Mouse (Mus musculus) gastrocnemius, adult 2 months (tissue): ENCODE data around the gene App. TPM values are rescaled to one million over a fixed set of nuclear protein-coding genes. Genes with fewer than 3 reads are reported as not detected.

Source experiments
- DNase-seq: peaks from one replicate; pipeline ENCODE4 v3.0.0; 2022
- H3K27ac ChIP-seq: fragments of 200-600 bp; 2 replicates; pipeline ENCODE4 v1.8.1; 2022; ENCODE audit warnings: mild to moderate bottlenecking
- H3K4me3 ChIP-seq: fragments of 200-600 bp; 2 replicates; pipeline ENCODE4 v1.8.1; 2022; ENCODE audit warnings: mild to moderate bottlenecking, moderate library complexity
- CTCF ChIP-seq: fragments of 200-600 bp; IDR thresholded peaks from 2 replicates; pipeline ENCODE4 v1.8.1; 2022; ENCODE audit warnings: antibody characterized with exemption, mild to moderate bottlenecking, moderate library complexity
- intact Hi-C: fragments of 180-260 bp; cut with DNase I; formaldehyde crosslinking; loops from one replicate; pipeline ENCODE4 v1.15.1; 2025
- total RNA-seq, 2 experiments: library from RNA; stranded (reverse); gene quantifications; 2 replicates each; pipeline ENCODE4 v1.2.3; 2021

The App gene
- total RNA-seq, 2 experiments from 2014 or later, result 66.5 to 103 TPM

DNA sequence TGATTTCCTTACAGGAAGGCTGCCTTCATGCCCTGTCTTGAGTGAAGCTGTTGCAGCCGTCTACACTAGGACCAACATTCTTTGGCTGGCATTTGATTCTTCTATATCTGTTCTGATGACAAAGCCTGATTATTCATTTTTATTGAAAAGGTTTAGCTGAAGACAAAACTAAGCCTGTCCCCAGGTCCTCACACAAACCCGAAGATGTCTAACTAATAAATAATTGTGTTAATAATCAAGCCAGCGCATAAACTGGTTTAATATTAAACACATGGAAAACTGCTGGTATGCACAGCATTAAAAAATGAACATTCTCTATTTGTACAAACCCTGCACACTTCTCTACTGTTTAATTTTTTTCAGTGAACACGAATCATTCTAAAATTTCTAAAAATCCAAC is 7.4 kb downstream of the App start:
- Histone ChIP-seq H3K4me3 (no peak overlapping the region), H3K27ac (0 out of 2 replicates have a peak overlapping the region, but pooled peaks have one; percentile 24)
- intact Hi-C loops, result no loop called here
- DNase-seq, result no peak
- no peak for TF ChIP-seq CTCF

DNA sequence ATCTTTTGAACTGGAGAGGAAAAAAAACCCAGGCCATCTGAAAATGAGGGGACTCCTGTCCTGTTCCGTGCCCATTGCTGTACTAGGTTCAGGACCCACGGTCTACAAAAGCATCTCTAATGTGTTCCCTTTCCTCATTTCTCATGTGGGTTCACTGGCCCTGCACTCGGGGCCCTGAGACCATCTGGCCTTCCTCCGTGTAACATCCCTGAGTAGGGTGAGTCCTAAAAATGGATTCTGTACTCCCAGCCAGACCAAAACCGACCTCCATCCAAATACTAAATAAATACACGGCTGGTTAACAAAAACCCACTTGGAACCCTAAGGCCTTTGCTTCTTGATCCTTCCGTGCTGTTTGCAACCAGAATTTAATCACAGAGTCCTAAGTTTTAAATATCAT is 7.9 kb downstream of the App start:
- Histone ChIP-seq H3K27ac (peak overlapping the region; percentile 24; the same call in 1 of the 2 replicates), H3K4me3 (no peak overlapping the region)
- no peak for TF ChIP-seq CTCF
- DNase-seq, result no peak
- intact Hi-C loops, result no loop called here

DNA sequence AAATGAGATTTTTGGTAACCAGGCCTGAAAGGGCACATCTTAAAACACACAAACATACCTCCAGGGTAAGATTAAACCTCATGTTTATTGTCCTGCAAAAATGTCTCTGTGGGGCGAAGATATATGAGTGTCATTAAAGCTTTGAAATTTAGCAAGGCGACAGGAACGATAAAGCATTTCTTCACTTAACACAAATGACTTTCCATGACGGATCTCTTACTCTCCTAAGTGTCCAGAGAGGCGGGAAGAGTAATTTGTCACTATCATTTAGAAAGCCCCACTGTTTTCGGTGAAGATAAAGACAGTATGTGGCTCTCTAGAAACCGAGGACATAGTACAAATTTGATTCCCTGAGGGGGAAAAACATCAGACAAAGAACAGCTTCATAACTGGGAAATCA is 8.4 kb downstream of the App start:
- intact Hi-C loops, result no loop called here

DNA sequence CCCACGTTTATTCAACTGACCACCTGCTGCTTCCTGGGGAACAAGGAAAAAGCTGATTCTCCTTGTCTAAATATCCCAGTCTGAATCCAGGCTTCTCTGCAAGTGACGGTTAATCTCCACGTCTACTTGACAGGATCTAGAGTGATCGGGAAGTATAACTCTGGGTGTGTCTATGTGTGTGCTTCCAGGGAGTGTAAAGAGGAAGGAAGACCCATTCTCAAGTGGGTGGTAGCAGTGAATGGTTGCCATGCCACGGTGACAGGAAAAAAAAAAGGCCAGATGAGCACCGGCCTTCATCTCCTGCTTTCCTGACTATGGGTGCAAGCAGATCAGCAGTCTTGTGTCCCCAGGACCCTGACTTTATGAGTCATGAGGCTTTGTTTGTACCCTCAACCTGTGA is 10.8 kb downstream of the App start:
- TF ChIP-seq CTCF, result no peak
- no peak for DNase-seq
- no peak overlapping the region for H3K4me3 ChIP-seq
- H3K27ac ChIP-seq, result no peak overlapping the region
- intact Hi-C loops, result no loop called here

More for the DNA sequence above, 8.4 kb downstream of the App start:
- DNase-seq, result no peak
- no peak overlapping the region; the same call in 1 of the 2 replicates for H3K27ac ChIP-seq
- no peak overlapping the region for H3K4me3 ChIP-seq
- no peak for TF ChIP-seq CTCF

DNA sequence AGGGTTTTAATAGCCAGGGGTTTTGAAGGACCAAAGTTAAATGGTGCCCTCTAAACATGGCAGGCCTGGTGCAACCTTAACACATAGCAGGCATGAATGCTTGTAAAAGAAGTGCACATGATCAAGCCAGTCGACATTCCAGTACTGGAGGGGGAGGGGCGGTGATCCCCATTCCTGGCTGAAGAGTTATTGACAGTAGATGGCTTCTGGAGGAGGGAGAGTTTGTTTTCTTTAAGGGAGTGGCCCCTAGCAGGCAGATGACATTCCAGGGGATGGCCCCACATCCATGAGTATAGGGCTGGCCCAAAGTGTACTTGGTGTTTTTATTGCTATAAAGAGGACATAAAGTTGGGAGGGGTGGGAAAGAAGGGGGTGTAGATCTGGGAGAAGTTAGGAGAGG is 13.4 kb downstream of the App start:
- no peak for TF ChIP-seq CTCF
- intact Hi-C loops, result no loop called here
- no peak overlapping the region for H3K27ac ChIP-seq
- DNase-seq, result no peak
- H3K4me3 ChIP-seq, result no peak overlapping the region

DNA sequence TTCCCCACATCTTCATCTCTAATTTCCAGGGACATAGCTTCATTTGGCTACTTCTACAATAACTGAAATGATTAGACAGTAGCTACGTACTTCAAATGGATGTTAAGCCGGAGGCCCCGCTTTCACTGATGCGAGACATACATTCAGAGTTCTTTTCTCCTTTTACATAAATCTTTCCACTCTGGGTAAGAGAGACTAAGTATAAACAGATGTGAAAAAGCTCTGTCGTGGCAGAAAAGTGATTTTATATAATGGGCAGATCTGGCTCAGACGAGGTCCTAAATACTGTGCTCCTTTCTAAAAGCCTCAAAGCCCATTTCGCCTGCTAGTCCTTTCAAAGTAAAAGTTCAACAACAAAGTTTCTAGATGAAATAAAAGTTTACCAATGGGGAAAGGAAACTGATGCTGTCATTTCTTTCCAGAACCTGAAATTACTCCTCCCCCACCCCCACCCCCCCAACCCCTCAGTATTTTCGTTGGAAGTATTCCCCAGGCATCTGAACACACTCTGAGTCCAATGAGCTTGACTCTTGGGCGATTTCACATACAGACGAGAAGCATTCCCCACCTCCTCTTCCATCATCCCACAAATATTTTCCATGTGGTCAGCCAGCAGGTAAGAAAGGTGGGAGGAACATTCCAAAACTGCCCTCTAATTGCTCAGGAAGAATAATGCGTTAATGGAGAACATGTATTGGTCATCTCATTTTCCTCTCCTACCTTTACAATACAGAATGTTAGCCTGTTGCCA is 15.6 kb downstream of the App start:
- intact Hi-C loops, result no loop called here
- Histone ChIP-seq H3K27ac (no peak overlapping the region; the same call in 1 of the 2 replicates), H3K4me3 (no peak overlapping the region)
- no peak for TF ChIP-seq CTCF
- DNase-seq, result no peak

DNA sequence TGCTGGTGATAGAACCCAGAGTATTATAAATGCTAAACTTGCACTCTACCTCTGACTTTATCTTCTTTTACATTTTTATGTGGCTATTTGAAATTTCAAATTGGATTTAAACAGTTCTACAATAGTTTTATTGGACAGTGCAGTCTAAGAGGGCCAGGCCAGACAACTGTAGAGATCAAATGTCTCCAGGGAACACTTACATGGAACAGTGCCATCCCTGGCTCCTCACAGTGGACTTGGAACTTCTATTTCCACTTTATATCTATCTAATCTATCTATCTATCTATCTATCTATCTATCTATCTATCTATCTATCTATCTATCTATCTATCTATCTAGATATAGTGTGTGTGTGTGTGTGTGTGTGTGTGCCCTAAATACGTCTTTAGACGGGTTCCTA is 16.4 kb downstream of the App start:
- intact Hi-C loops, result no loop called here
- TF ChIP-seq CTCF, result no peak
- peak; percentile 63 for DNase-seq
- Histone ChIP-seq H3K4me3 (no peak overlapping the region), H3K27ac (no peak overlapping the region)

DNA sequence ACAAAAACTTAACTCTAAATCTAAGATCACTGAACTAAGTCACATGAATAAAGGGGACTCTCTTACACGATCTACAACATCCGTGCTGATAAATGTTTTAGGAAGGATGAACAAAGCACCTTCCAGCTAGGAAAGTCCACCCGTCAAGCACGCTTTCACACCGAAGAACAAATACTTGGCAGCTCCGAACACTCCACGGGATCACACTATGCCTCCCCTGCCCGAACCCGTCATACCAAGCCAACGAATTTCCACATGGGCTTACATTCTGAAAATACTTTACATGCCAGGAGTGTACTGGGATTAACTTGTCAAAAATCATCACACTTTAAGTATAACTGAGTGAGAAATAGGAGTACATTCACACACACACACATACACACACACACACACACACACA is 17.7 kb downstream of the App start:
- H3K4me3 ChIP-seq, result no peak overlapping the region
- intact Hi-C loops, result no loop called here
- DNase-seq, result no peak
- TF ChIP-seq CTCF, result no peak
- H3K27ac ChIP-seq, result no peak overlapping the region

DNA sequence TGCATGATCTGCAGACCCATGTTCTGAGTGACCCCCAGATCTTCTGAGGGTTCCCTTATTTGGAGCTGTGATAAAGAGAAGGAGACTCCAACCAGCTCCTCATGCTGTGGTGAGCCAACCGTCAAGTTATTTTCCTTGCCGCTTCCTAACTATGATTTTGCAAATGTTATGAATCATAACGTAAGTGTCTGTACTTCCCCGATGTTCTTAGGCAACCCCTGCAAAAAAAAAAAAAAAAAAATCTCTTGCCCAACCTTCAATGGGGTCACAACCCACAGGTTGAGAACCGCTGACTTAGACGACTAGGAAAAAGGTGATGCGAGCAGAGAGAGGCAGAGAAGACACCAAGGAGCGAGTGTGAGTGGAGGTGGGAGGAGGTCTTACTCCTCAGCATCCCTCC is 21.1 kb downstream of the App start:
- TF ChIP-seq CTCF, result no peak
- intact Hi-C loops, result no loop called here
- no peak for DNase-seq
- Histone ChIP-seq H3K27ac (peak overlapping the region; percentile 77; the same call in 1 of the 2 replicates), H3K4me3 (no peak overlapping the region)

DNA sequence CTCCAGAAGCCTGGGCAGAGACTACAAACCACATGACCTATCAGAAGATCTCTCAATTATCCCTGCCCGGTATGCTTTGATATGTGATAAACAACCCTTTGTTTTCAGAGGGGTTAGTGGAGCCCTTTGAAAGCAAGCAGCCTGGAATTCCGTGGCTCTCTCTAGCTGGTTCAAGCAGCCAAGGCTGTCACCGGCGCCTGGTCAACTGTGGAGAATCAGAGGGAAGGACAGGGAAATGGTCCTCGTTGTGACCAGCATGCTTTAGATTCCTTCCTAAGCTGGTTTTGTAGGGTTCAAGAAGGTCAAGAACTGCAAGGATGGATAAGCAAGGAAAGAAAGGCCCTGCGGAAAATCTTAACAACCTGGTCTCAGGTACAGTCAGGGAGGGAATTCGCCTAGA is 21.9 kb downstream of the App start:
- no peak for DNase-seq
- no peak for TF ChIP-seq CTCF
- intact Hi-C loops, result no loop called here
- Histone ChIP-seq H3K4me3 (no peak overlapping the region), H3K27ac (peak overlapping the region; percentile 77)

DNA sequence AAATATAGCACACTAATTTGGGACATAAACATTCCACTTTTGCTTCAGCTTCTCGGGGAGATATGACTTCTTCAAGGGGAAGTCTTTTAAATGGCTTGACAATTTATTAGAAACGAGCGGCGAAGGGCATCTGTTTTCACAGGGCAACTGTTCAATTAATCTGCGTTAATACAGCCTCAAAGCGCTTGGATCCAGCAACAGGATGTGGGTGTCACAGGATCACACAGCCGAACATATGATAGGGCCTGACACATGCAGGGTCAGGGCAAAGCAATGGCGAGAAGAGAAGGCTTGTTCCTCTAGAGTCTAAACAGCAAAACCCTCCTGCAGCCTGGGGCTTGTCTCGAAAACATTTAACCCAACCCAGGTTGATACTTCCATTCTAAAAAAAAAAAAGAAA is 22.7 kb downstream of the App start:
- H3K4me3 ChIP-seq, result peak overlapping the region; percentile 47
- peak overlapping the region; percentile 77 for H3K27ac ChIP-seq
- no peak for TF ChIP-seq CTCF
- intact Hi-C loops, result no loop called here
- DNase-seq, result peak; percentile 37

DNA sequence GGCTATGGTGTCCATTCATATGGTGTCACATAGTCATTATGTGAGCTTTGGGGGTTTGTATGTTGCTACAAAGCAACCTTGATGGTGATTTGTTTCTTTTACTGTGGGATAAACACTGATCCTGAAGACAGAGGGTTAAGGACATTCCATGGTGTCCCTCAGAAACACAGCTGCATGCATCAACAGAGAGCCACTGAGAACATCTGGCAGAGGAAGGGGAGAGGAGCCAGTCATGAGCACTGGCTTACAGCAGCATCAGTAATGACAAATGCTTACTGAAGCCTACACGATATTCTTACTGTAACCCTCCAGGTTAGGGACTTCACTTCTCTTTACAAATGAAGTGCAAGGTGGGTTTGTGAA is 24.1 kb downstream of the App start:
- Histone ChIP-seq H3K4me3 (no peak overlapping the region), H3K27ac (peak overlapping the region; percentile 80)
- no peak for DNase-seq
- no peak for TF ChIP-seq CTCF
- intact Hi-C loops, result no loop called here

DNA sequence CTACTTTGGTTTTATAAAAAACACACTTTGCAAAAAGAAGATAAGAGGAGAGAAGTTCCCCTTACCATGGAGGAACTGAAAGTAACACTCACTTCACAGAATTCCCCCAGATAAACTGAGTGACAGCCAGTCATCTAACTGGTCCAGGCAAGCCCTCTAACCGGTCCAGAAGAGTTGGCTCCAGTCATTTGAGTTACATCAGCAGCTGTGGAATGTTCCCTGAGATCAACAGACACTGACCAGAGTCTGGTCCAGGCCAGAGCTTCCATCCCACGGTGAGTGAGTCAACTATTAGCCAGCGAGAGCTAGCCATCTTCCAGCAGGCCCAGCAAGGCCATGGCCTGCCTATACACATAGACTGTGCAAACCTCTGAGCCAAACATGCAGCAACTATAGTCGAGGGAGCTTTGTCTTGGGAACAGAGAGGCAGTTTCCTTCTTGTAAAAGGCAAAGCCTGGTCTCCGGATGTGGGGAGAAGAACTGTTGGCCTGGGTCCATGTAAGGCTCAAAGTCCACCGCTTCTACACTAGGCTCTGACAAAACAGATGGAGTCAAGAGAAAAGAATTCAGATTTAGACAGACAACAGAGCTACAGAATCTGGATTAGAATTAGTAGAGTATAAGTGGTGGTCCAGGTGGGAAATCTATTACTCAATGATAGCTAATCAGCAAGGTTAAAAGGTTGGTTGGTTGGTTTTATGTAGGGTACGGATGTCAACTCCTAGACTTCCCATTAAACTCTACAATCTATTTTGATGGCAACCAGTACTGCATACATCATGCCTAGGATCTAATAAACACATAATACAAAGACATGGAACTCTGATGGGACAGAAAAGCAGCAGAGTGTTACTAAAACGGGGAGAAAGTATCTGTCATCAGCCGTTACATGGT is 24.7 kb downstream of the App start:
- peak; percentile 74 for DNase-seq
- no peak for TF ChIP-seq CTCF
- Histone ChIP-seq H3K27ac (peak overlapping the region; percentile 80), H3K4me3 (peak overlapping the region; percentile 22; the same call in 1 of the 2 replicates)
- intact Hi-C loops, result no loop called here
